Mouse (Mus musculus): ENCODE measurements around the gene Cask. TPM values are rescaled to one million over a fixed set of nuclear protein-coding genes. Genes with fewer than 3 reads are reported as not detected.

Gene Cask
- polyA plus RNA-seq (2014; fragmentation: Nextera tagmentation; extraction: Ambion mirVana): 21.5 and 22.8 TPM in 2 replicates

DNA sequence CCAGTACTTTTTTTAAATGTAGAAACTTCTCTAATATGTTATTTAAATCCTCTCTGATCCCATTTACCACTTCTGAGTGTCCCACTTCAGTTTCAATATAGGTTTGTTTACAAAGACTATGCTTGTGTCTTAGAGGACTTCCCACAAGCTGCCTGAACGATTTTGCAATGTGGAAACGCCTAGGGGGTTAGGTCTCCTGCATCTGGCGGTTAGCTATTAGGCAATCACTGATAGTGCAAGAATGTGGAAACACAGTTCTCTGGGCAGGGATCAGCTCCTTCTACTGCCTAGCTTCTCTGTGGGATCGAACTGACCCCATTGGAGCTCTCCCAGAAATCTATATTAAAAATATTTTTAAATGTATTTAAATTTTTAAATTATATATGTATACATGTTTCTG, at the start of gene Cask:
Cask (minus strand) TSS at position 83 of the 400 bp plus-strand sequence.
- no peaks in the 10 kb centered on the region for H3K27me3 ChIP-seq (ENCODE audit: control insufficient read depth, insufficient read depth, low read length)
- WGBS: 57% methylated on average over 4 of the region's 4 CpGs
- no peaks in the 10 kb centered on the region for H3K36me3 ChIP-seq (ENCODE audit: control insufficient read depth, insufficient read depth, low read length)
- H3K9ac ChIP-seq (ENCODE audit: low read depth, low read length): no peak within 1 kb of the TSS
- no peak within 1 kb of the TSS for H3K27ac ChIP-seq (ENCODE audit: low read depth, low read length)
- no peaks in the 10 kb centered on the region for H3K4me1 ChIP-seq (ENCODE audit: control insufficient read depth, insufficient read depth, low read length)
- no peak within 1 kb of the TSS for H3K4me3 ChIP-seq (ENCODE audit: low read length)
- H3K9me3 ChIP-seq (ENCODE audit: control insufficient read depth, low read length): no peaks in the 10 kb centered on the region
- ATAC-seq (ENCODE audit: low FRiP score, low TSS enrichment): no peak
- H3K4me2 ChIP-seq (replicated peaks; ENCODE audit: low read depth, low read length): no peak within 1 kb of the TSS

DNA sequence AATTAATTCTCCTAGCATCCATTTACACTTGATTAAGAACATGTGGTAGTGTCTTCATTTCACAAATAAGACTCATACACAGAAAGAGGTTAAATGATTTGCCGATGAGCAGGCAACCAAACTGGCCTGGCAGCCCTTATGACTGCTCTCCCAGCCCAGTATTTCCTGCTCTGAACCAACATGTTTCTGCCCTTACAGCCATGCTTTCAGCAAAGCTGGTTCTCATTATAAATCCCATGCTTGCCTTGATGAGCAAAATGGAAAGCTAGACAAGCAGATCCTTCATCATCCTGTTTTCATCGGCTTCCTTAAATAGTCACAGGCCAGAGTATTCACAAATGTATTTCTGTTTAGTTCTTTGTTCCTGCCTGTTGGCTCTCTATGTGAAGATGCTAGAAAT, 38.8 kb upstream of the Cask start:
- Histone ChIP-seq H3K9me3 (ENCODE audit: control insufficient read depth, low read length) (no peaks in the 10 kb centered on the region), H3K9ac (ENCODE audit: low read depth, low read length) (no peak overlapping the region), H3K36me3 (ENCODE audit: control insufficient read depth, insufficient read depth, low read length) (no peaks in the 10 kb centered on the region), H3K27me3 (ENCODE audit: control insufficient read depth, insufficient read depth, low read length) (no peaks in the 10 kb centered on the region), H3K27ac (ENCODE audit: low read depth, low read length) (no peak overlapping the region), H3K4me2 (replicated peaks; ENCODE audit: low read depth, low read length) (no peak overlapping the region), H3K4me1 (ENCODE audit: control insufficient read depth, insufficient read depth, low read length) (no peaks in the 10 kb centered on the region), H3K4me3 (ENCODE audit: low read length) (no peak overlapping the region)
- 84% methylated on average over 2 of the region's 2 CpGs for WGBS
- no peak for ATAC-seq (ENCODE audit: low FRiP score, low TSS enrichment)

DNA sequence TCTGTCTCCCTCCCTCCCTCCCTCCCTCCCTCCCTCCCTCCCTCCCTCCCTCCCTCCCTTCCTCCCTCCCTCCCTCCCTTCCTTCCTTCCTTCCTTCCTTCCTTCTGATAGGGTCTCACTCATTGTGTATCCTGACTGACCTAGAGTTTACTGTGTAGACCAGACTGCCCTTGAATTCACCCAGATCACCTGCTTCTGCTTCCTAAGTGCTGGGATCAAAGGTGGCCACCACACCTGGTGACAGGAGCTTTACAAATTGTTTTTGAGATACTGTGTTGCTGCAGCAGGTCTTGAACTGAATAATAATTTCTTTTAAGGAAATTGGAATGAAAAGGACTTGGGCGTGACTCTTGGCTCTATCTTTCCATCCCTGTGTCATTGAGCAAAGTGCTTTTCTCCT, 33.2 kb upstream of the Cask start:
- no peaks in the 10 kb centered on the region for H3K4me1 ChIP-seq (ENCODE audit: control insufficient read depth, insufficient read depth, low read length)
- WGBS: 75% methylated on average over 1 of the region's 1 CpGs
- H3K27ac ChIP-seq (ENCODE audit: low read depth, low read length): no peak overlapping the region
- H3K27me3 ChIP-seq (ENCODE audit: control insufficient read depth, insufficient read depth, low read length): no peaks in the 10 kb centered on the region
- no peak overlapping the region for H3K4me2 ChIP-seq (replicated peaks; ENCODE audit: low read depth, low read length)
- H3K4me3 ChIP-seq (ENCODE audit: low read length): no peak overlapping the region
- H3K36me3 ChIP-seq (ENCODE audit: control insufficient read depth, insufficient read depth, low read length): no peaks in the 10 kb centered on the region
- H3K9me3 ChIP-seq (ENCODE audit: control insufficient read depth, low read length): no peaks in the 10 kb centered on the region
- H3K9ac ChIP-seq (ENCODE audit: low read depth, low read length): no peak overlapping the region
- no peak for ATAC-seq (ENCODE audit: low FRiP score, low TSS enrichment)

DNA sequence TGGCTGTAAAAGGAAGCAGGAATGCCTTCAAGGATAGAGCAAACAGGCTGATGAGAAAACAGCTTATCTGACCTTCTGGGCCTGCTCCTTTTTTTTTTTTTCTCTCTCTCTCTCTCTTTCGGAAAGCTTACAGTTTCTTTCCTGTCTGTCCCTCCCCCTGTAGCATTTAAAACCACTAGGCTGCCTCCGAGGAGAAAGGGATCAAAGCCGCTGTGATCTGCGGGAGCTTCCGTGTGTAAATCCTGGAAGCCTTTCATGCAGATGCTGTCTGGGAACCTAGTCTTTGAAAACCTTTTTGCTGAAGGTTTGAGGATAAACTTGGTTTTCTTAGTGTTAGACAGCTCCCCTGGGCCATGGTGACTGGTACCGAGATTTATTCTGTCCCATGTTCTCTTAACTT, 30.8 kb upstream of the Cask start:
- Histone ChIP-seq H3K27me3 (ENCODE audit: control insufficient read depth, insufficient read depth, low read length) (no peaks in the 10 kb centered on the region), H3K9me3 (ENCODE audit: control insufficient read depth, low read length) (no peaks in the 10 kb centered on the region), H3K4me1 (ENCODE audit: control insufficient read depth, insufficient read depth, low read length) (no peaks in the 10 kb centered on the region), H3K9ac (ENCODE audit: low read depth, low read length) (no peak overlapping the region), H3K27ac (ENCODE audit: low read depth, low read length) (no peak overlapping the region), H3K4me3 (ENCODE audit: low read length) (no peak overlapping the region), H3K4me2 (replicated peaks; ENCODE audit: low read depth, low read length) (no peak overlapping the region), H3K36me3 (ENCODE audit: control insufficient read depth, insufficient read depth, low read length) (no peaks in the 10 kb centered on the region)
- WGBS: 33% methylated on average over 6 of the region's 6 CpGs
- ATAC-seq (ENCODE audit: low FRiP score, low TSS enrichment): no peak

DNA sequence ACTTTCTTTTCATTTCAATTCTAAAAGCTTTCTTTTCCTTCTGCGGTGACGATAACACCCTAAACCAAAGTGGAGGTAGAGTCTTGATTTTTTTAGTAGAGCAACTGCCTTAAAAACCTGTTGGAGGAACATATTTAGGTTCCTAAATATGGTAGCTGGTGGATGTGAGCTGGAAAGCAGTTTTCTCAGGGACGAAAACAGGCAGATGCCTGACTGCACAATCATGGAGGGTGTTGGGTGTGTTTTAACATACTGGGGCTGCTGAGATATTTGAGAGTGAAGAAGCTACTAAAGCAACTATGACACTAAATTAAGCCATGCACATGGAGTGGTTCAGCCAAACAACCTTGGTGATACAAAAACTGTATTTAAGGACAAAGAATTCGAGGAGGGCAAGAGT, 9.0 kb upstream of the Cask start:
- H3K9me3 ChIP-seq (ENCODE audit: control insufficient read depth, low read length): no peaks in the 10 kb centered on the region
- no peak for ATAC-seq (ENCODE audit: low FRiP score, low TSS enrichment)
- no peak overlapping the region for H3K4me2 ChIP-seq (replicated peaks; ENCODE audit: low read depth, low read length)

DNA sequence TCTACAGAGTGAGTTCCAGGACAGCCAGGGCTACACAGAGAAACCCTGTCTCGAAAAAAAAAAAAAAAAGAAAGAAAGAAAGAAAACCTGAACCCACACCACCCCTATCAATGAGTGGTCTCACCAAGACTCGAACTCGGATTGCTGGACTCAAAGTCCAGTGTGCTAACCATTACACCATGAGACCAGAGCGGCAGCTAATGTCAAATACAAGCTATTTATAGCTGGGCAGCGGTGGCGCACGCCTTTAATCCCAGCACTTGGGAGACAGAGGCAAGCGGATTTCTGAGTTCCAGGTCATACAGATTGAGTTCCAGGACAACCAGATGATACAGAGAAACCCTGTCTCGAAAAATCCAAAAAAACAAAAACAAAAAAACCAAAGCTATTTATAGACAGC, 7.9 kb upstream of the Cask start:
- 87% methylated on average over 8 of the region's 9 CpGs for WGBS
- ATAC-seq (ENCODE audit: low FRiP score, low TSS enrichment): no peak
- Histone ChIP-seq H3K4me3 (ENCODE audit: low read length) (no peak overlapping the region), H3K9me3 (ENCODE audit: control insufficient read depth, low read length) (no peaks in the 10 kb centered on the region), H3K27ac (ENCODE audit: low read depth, low read length) (no peak overlapping the region), H3K4me2 (replicated peaks; ENCODE audit: low read depth, low read length) (no peak overlapping the region), H3K36me3 (ENCODE audit: control insufficient read depth, insufficient read depth, low read length) (no peaks in the 10 kb centered on the region), H3K9ac (ENCODE audit: low read depth, low read length) (no peak overlapping the region), H3K27me3 (ENCODE audit: control insufficient read depth, insufficient read depth, low read length) (no peaks in the 10 kb centered on the region), H3K4me1 (ENCODE audit: control insufficient read depth, insufficient read depth, low read length) (no peaks in the 10 kb centered on the region)

More for the DNA sequence above, 9.0 kb upstream of the Cask start:
- Histone ChIP-seq H3K4me3 (ENCODE audit: low read length) (no peak overlapping the region), H3K36me3 (ENCODE audit: control insufficient read depth, insufficient read depth, low read length) (no peaks in the 10 kb centered on the region), H3K9ac (ENCODE audit: low read depth, low read length) (no peak overlapping the region), H3K27ac (ENCODE audit: low read depth, low read length) (no peak overlapping the region), H3K4me1 (ENCODE audit: control insufficient read depth, insufficient read depth, low read length) (no peaks in the 10 kb centered on the region), H3K27me3 (ENCODE audit: control insufficient read depth, insufficient read depth, low read length) (no peaks in the 10 kb centered on the region)
- WGBS: 84% methylated on average over 4 of the region's 4 CpGs

DNA sequence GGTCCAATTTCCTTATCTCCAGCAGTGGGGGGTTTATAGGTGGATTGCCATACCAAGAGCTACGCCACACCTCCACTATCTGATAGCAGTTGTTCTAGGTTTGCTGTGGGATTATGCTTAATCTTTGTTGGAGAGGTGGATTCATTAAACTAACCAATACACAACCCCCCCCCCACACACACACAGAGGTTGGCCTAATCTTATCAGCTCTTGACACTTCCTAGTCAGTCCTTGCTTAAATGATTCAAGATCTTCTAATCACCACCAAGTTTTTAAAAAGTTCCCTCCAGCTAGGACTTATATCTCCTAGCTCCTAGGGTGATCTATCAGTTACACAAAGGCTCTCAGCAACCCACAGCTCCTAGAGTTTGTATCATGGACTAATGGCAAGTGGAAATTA, 2.7 kb downstream of the Cask start:
- Histone ChIP-seq H3K4me1 (ENCODE audit: control insufficient read depth, insufficient read depth, low read length) (no peaks in the 10 kb centered on the region), H3K27me3 (ENCODE audit: control insufficient read depth, insufficient read depth, low read length) (no peaks in the 10 kb centered on the region), H3K4me3 (ENCODE audit: low read length) (no peak overlapping the region), H3K36me3 (ENCODE audit: control insufficient read depth, insufficient read depth, low read length) (no peaks in the 10 kb centered on the region), H3K27ac (ENCODE audit: low read depth, low read length) (no peak overlapping the region), H3K9ac (ENCODE audit: low read depth, low read length) (no peak overlapping the region), H3K9me3 (ENCODE audit: control insufficient read depth, low read length) (no peaks in the 10 kb centered on the region), H3K4me2 (replicated peaks; ENCODE audit: low read depth, low read length) (no peak overlapping the region)
- ATAC-seq (ENCODE audit: low FRiP score, low TSS enrichment): no peak
- WGBS: 100% methylated on average over 1 of the region's 1 CpGs

DNA sequence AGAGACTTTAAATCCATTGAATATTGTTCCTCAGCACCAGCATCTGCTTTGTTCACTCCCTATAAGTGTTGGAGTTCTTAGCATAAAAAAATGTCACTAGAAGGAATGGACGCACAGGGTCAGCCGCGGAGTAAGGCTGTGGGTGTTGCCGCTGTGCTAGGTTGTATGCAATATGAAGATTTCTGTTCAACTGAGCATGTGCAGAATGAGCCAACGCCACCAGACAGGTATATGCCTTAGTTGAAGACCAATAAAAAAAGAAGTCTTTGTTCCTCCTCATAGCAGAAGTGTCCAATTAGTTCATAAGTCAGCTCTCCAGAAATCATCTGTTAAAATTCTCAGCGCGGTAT, 3.7 kb downstream of the Cask start:
- Histone ChIP-seq H3K27ac (ENCODE audit: low read depth, low read length) (peak overlapping the region; percentile 47; the same call in 1 of the 2 replicates), H3K27me3 (ENCODE audit: control insufficient read depth, insufficient read depth, low read length) (no peaks in the 10 kb centered on the region), H3K9ac (ENCODE audit: low read depth, low read length) (no peak overlapping the region; the same call in 1 of the 2 replicates), H3K4me2 (replicated peaks; ENCODE audit: low read depth, low read length) (peak overlapping the region; percentile 49), H3K36me3 (ENCODE audit: control insufficient read depth, insufficient read depth, low read length) (no peaks in the 10 kb centered on the region), H3K9me3 (ENCODE audit: control insufficient read depth, low read length) (no peaks in the 10 kb centered on the region), H3K4me1 (ENCODE audit: control insufficient read depth, insufficient read depth, low read length) (no peaks in the 10 kb centered on the region), H3K4me3 (ENCODE audit: low read length) (peak overlapping the region; percentile 57)
- 24% methylated on average over 7 of the region's 7 CpGs for WGBS
- 0 out of 2 replicates have a peak, but pooled peaks have one; percentile 24 for ATAC-seq (ENCODE audit: low FRiP score, low TSS enrichment)

DNA sequence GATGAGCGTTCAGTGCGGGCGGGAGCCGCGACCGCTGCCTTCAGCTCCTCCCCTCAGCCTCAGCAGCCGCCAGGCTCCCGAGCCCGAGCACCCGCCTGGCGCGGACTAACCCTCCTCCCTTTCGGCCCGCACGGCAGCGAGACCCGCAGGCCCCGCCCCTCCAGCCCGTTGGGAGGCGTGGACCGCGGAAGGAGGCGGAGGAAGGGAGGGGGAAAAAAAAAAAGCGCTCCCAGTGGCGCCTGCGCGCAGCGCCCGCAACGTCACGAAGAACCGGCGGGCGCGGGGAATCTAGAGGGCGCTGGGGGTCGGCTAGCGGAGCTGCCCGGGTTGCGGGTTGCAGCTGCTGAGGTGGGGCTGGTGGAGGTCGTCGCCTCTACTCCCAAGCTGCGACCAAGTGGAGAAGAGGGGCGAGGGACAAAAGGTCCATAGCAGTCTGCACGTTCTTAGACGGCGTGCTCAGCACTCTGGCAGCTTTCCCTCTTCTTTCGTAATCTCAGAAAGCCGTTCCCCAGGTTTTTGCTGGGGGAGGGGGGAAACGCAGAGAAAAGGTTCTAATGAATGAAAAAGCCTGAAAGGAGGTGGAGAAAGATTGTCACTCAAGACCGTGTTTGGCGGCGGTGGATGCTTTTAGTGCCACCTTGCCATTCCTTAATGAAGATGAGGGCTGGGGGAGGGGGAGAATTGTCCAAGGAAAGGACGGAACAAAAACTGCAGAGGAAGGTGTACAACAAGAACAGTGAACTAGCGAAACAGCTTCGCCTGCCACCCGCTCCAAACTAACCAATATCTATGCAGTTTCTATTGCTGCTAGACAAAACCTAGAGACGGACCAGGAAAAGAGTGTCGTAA, 4.3 kb downstream of the Cask start:
- H3K4me3 ChIP-seq (ENCODE audit: low read length): peak overlapping the region; percentile 57
- peak overlapping the region; percentile 49 for H3K4me2 ChIP-seq (replicated peaks; ENCODE audit: low read depth, low read length)
- WGBS: 25% methylated on average over 56 of the region's 59 CpGs
- H3K27me3 ChIP-seq (ENCODE audit: control insufficient read depth, insufficient read depth, low read length): no peaks in the 10 kb centered on the region
- no peaks in the 10 kb centered on the region for H3K9me3 ChIP-seq (ENCODE audit: control insufficient read depth, low read length)
- peak overlapping the region; percentile 78; the same call in 1 of the 2 replicates for H3K9ac ChIP-seq (ENCODE audit: low read depth, low read length)
- H3K36me3 ChIP-seq (ENCODE audit: control insufficient read depth, insufficient read depth, low read length): no peaks in the 10 kb centered on the region
- peak; percentile 94 for ATAC-seq (ENCODE audit: low FRiP score, low TSS enrichment)
- H3K4me1 ChIP-seq (ENCODE audit: control insufficient read depth, insufficient read depth, low read length): no peaks in the 10 kb centered on the region
- H3K27ac ChIP-seq (ENCODE audit: low read depth, low read length): peak overlapping the region; percentile 77

All from kidney, embryonic 14.5 days (tissue).